Mouse (Mus musculus): ENCODE data around the gene Ppp2r5a. TPM values are rescaled to one million over a fixed set of nuclear protein-coding genes. Genes with fewer than 3 reads are reported as not detected.

Ppp2r5a gene
- polyA plus RNA-seq, 1 experiment from 2014 or later: 10.5 TPM

- Histone ChIP-seq H3K9ac (ENCODE audit: low read length) (no peak overlapping the region), H3K27me3 (replicated peaks; ENCODE audit: control insufficient read depth, insufficient read depth, low read length) (no peaks in the 10 kb centered on the region), H3K4me2 (ENCODE audit: low read length) (no peak overlapping the region), H3K9me3 (replicated peaks; ENCODE audit: control insufficient read depth, low read length) (no peaks in the 10 kb centered on the region), H3K36me3 (ENCODE audit: control insufficient read depth, insufficient read depth, low read length) (no peaks in the 10 kb centered on the region), H3K4me1 (ENCODE audit: control insufficient read depth, insufficient read depth, low read length) (no peaks in the 10 kb centered on the region), H3K4me3 (ENCODE audit: low read depth, low read length) (no peak overlapping the region), H3K27ac (ENCODE audit: low read depth, low read length) (no peak overlapping the region)
- ATAC-seq (no peak), DNase-seq (ENCODE audit: low spot score) (no peak)
- 53% methylated on average over 6 of the region's 6 CpGs for WGBS
Measured at GRCm38 (mm10) chr1:191413691-191414415, 10.8 kb upstream of the Ppp2r5a start.

GRCm38 (mm10) chr1:191410294-191411036 is 7.4 kb upstream of the Ppp2r5a start:
- H3K4me1 ChIP-seq (ENCODE audit: control insufficient read depth, insufficient read depth, low read length): no peaks in the 10 kb centered on the region
- no peak overlapping the region for H3K9ac ChIP-seq (ENCODE audit: low read length)
- no peak overlapping the region for H3K27ac ChIP-seq (ENCODE audit: low read depth, low read length)
- WGBS: 60% methylated on average over 10 of the region's 10 CpGs
- no peaks in the 10 kb centered on the region for H3K27me3 ChIP-seq (replicated peaks; ENCODE audit: control insufficient read depth, insufficient read depth, low read length)
- no peaks in the 10 kb centered on the region for H3K36me3 ChIP-seq (ENCODE audit: control insufficient read depth, insufficient read depth, low read length)
- H3K4me3 ChIP-seq (ENCODE audit: low read depth, low read length): no peak overlapping the region
- ATAC-seq: no peak
- H3K4me2 ChIP-seq (ENCODE audit: low read length): no peak overlapping the region
- H3K9me3 ChIP-seq (replicated peaks; ENCODE audit: control insufficient read depth, low read length): no peaks in the 10 kb centered on the region
- no peak for DNase-seq (ENCODE audit: low spot score)

GRCm38 (mm10) chr1:191407246-191407645 is 4.2 kb upstream of the Ppp2r5a start:
- no peaks in the 10 kb centered on the region for H3K9me3 ChIP-seq (replicated peaks; ENCODE audit: control insufficient read depth, low read length)
- H3K4me3 ChIP-seq (ENCODE audit: low read depth, low read length): no peak overlapping the region
- no peak overlapping the region for H3K27ac ChIP-seq (ENCODE audit: low read depth, low read length)
- DNase-seq (ENCODE audit: low spot score) (no peak), ATAC-seq (no peak)
- H3K36me3 ChIP-seq (ENCODE audit: control insufficient read depth, insufficient read depth, low read length): no peaks in the 10 kb centered on the region
- no peak overlapping the region for H3K9ac ChIP-seq (ENCODE audit: low read length)
- WGBS: 84% methylated on average over 12 of the region's 12 CpGs
- no peaks in the 10 kb centered on the region for H3K27me3 ChIP-seq (replicated peaks; ENCODE audit: control insufficient read depth, insufficient read depth, low read length)
- no peak overlapping the region for H3K4me2 ChIP-seq (ENCODE audit: low read length)
- no peaks in the 10 kb centered on the region for H3K4me1 ChIP-seq (ENCODE audit: control insufficient read depth, insufficient read depth, low read length)

- DNase-seq (ENCODE audit: low spot score) (no peak), ATAC-seq (no peak)
- Histone ChIP-seq H3K27me3 (replicated peaks; ENCODE audit: control insufficient read depth, insufficient read depth, low read length) (no peaks in the 10 kb centered on the region), H3K9me3 (replicated peaks; ENCODE audit: control insufficient read depth, low read length) (no peaks in the 10 kb centered on the region), H3K9ac (ENCODE audit: low read length) (no peak overlapping the region), H3K4me1 (ENCODE audit: control insufficient read depth, insufficient read depth, low read length) (no peaks in the 10 kb centered on the region), H3K36me3 (ENCODE audit: control insufficient read depth, insufficient read depth, low read length) (no peaks in the 10 kb centered on the region), H3K4me2 (ENCODE audit: low read length) (no peak overlapping the region), H3K4me3 (ENCODE audit: low read depth, low read length) (no peak overlapping the region), H3K27ac (ENCODE audit: low read depth, low read length) (no peak overlapping the region)
- 92% methylated on average over 8 of the region's 8 CpGs for WGBS
Measured at GRCm38 (mm10) chr1:191406516-191406915, 3.4 kb upstream of the Ppp2r5a start.

- H3K4me3 ChIP-seq (ENCODE audit: low read depth, low read length): no peak overlapping the region
- ATAC-seq: no peak
- no peak overlapping the region for H3K4me2 ChIP-seq (ENCODE audit: low read length)
- no peak overlapping the region for H3K27ac ChIP-seq (ENCODE audit: low read depth, low read length)
- H3K36me3 ChIP-seq (ENCODE audit: control insufficient read depth, insufficient read depth, low read length): no peaks in the 10 kb centered on the region
- no peaks in the 10 kb centered on the region for H3K9me3 ChIP-seq (replicated peaks; ENCODE audit: control insufficient read depth, low read length)
- H3K9ac ChIP-seq (ENCODE audit: low read length): no peak overlapping the region
- H3K4me1 ChIP-seq (ENCODE audit: control insufficient read depth, insufficient read depth, low read length): no peaks in the 10 kb centered on the region
- H3K27me3 ChIP-seq (replicated peaks; ENCODE audit: control insufficient read depth, insufficient read depth, low read length): no peaks in the 10 kb centered on the region
- DNase-seq (ENCODE audit: low spot score): no peak
- WGBS: 87% methylated on average over 10 of the region's 10 CpGs
Measured at GRCm38 (mm10) chr1:191404721-191405329, 1.8 kb upstream of the Ppp2r5a start.

- Histone ChIP-seq H3K27me3 (replicated peaks; ENCODE audit: control insufficient read depth, insufficient read depth, low read length) (no peaks in the 10 kb centered on the region), H3K9ac (ENCODE audit: low read length) (no peak overlapping the region), H3K36me3 (ENCODE audit: control insufficient read depth, insufficient read depth, low read length) (no peaks in the 10 kb centered on the region), H3K4me2 (ENCODE audit: low read length) (no peak overlapping the region), H3K4me1 (ENCODE audit: control insufficient read depth, insufficient read depth, low read length) (no peaks in the 10 kb centered on the region), H3K27ac (ENCODE audit: low read depth, low read length) (no peak overlapping the region), H3K4me3 (ENCODE audit: low read depth, low read length) (no peak overlapping the region), H3K9me3 (replicated peaks; ENCODE audit: control insufficient read depth, low read length) (no peaks in the 10 kb centered on the region)
- WGBS: 68% methylated on average over 1 of the region's 1 CpGs
- DNase-seq (ENCODE audit: low spot score): no peak
- no peak for ATAC-seq
Measured at GRCm38 (mm10) chr1:191404301-191404700, 1.2 kb upstream of the Ppp2r5a start.

- Histone ChIP-seq H3K4me3 (ENCODE audit: low read depth, low read length) (no peak overlapping the region), H3K9ac (ENCODE audit: low read length) (no peak overlapping the region), H3K9me3 (replicated peaks; ENCODE audit: control insufficient read depth, low read length) (no peaks in the 10 kb centered on the region), H3K27ac (ENCODE audit: low read depth, low read length) (no peak overlapping the region), H3K4me2 (ENCODE audit: low read length) (no peak overlapping the region), H3K4me1 (ENCODE audit: control insufficient read depth, insufficient read depth, low read length) (no peaks in the 10 kb centered on the region), H3K27me3 (replicated peaks; ENCODE audit: control insufficient read depth, insufficient read depth, low read length) (no peaks in the 10 kb centered on the region), H3K36me3 (ENCODE audit: control insufficient read depth, insufficient read depth, low read length) (no peaks in the 10 kb centered on the region)
- ATAC-seq (no peak), DNase-seq (ENCODE audit: low spot score) (no peak)
- WGBS: 58% methylated on average over 7 of the region's 7 CpGs
Measured at GRCm38 (mm10) chr1:191402506-191402905, 566 bp downstream of the Ppp2r5a start.

- peak; percentile 97 for ATAC-seq
- H3K27me3 ChIP-seq (replicated peaks; ENCODE audit: control insufficient read depth, insufficient read depth, low read length): no peaks in the 10 kb centered on the region
- peak overlapping the region; percentile 66 for H3K4me3 ChIP-seq (ENCODE audit: low read depth, low read length)
- WGBS: under 1% methylated on average over 70 of the region's 82 CpGs
- DNase-seq (ENCODE audit: low spot score): peak; percentile 99
- peaks cover 6% of the 10 kb centered on the region; the same call in 1 of the 2 replicates for H3K4me1 ChIP-seq (ENCODE audit: control insufficient read depth, insufficient read depth, low read length)
- H3K4me2 ChIP-seq (ENCODE audit: low read length): peak overlapping the region; percentile 68
- peak overlapping the region; percentile 71 for H3K9ac ChIP-seq (ENCODE audit: low read length)
- no peaks in the 10 kb centered on the region for H3K9me3 ChIP-seq (replicated peaks; ENCODE audit: control insufficient read depth, low read length)
- H3K27ac ChIP-seq (ENCODE audit: low read depth, low read length): peak overlapping the region; percentile 94
- H3K36me3 ChIP-seq (ENCODE audit: control insufficient read depth, insufficient read depth, low read length): no peaks in the 10 kb centered on the region
Measured at GRCm38 (mm10) chr1:191396897-191397849, 5.9 kb downstream of the Ppp2r5a start.

All from forebrain, embryonic 14.5 days (tissue).